Mouse (Mus musculus) retina, embryonic 14.5 days (tissue): ENCODE results near the gene Gm44503.

Experiments
- DNase-seq: peaks from one replicate; pipeline ENCODE4 v3.0.0-alpha.2; 2015; ENCODE audit warnings: low spot score

The Gm44503 gene

DNA sequence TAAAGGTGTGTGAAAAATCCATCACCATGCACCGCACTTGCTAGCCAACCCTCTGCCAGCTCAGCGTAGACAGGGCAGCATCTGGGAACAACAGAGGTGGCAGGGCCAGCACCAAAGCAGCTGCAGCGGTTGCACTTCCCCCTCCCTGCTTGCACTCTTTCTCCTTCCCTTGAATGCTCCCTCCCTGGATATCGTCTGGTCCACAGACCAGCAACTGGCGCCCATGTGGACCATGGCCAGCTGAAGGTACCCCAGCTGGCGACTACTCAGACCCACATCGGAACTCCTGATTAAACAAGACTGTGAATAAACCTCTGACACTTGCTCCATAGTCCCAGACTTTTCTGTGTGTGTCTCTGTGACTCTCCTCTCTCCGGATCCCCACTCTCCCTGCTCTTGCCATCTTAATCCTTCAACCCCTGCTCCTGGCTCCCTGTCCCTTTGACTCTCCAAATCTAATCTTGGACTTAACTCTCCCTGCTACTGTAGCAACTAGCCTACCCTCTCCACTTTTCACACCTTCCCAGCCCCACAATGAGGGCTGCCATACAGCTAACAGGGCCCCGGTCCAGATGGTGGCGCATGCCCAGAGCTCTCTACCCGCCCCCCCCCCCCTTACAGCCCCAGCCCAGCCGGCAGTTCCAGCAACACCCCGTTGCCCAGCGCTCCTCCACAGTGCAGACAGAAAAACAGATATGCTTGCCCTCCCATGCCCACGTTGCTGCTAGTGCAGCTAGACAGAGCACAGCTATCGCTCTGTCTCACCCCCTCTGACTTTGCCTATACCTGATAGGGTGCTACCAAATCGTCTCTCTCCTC is 67.4 kb downstream of the Gm44503 start:
- DNase-seq = peak; percentile 55

DNA sequence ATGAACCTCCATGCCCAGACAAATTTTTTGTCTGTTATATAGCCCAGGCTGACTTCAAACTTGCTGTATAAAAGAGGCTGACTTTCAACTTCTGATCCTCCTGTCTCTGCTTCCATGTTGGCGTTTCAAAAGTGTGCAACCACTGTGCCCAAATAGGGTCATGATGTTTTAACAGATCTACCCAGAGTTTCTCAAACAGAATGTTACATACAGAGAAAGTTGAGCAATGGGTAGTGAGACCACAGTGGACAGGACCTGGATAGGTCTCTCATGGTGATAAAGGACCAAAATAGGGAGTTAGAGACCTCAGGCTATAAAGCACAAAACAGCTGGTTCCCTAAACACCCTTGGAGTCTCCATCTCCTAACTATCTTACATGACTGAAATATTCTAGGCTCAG is 71.8 kb downstream of the Gm44503 start:
- no peak for DNase-seq

DNA sequence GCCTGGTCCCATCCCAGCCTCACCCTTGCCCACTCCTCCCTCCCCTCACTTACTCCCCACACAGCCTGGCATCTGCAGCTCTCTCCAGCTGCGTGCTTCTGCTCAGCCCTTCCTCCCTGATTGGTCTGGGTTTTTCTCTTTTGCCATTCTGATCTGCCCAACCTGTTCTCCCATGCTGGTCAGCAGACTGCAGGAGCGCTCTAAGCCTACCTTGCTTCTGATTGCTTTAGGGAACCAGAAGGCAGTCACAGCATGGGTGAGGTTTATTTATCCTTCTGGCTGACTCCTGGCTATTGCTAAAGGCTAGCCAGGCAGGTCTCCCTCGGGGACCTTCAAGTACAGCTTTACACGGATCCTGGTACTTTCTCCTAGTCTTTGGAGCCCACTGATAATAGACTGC is 72.8 kb downstream of the Gm44503 start:
- no peak for DNase-seq

DNA sequence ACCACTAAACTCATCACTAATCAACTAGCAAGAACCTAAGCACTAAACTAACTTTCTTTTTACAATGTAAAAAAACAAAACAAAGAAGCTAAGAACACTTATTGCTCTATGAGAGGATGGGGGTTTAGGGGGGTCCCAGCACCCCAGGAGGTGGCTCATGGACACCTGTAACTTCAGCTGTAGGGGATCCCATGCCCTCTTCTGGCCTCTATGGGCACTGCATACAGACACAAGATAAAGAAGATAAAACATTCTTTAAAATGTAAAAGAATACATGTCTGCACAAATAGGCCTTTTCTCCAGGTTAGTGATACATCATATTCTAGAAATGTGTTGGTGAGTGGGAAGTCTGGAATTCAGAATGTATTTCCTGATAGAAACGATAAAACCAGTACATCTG is 74.8 kb downstream of the Gm44503 start:
- no peak for DNase-seq

DNA sequence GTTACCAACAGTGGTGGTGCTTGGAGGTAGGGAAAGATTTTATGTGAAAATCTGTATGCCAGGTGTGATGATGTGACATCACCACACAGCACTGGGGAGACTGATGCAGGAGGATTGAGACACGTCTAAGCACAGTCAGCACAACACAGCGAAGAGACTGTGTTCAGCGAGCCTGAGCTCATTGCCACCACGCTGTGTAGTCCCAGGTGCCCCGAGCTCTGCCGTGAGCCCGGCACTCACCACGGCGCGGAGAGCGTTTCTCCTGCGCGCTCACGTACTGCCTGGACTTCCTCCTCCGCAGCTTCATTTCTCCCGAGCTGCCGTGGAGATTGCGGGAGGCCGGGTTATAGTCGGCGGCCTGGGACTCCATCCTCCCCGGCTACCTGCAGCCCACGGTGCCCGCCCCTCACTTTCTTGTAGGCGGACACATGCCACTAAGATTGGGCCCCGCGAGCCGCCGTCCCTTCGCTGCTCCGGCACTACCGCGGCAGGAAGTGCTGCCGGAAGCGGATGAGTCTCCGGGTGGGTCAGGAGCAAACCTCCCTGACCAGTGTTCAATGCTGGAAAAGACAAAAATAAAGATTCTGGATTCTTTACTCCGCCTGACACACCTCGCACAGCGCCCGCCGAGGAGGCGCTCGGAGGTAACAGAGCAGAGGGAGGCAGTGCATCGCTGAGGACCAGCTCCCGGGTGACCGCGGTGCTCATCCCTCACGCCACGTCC is 80.7 kb downstream of the Gm44503 start:
- peak; percentile 95 for DNase-seq

DNA sequence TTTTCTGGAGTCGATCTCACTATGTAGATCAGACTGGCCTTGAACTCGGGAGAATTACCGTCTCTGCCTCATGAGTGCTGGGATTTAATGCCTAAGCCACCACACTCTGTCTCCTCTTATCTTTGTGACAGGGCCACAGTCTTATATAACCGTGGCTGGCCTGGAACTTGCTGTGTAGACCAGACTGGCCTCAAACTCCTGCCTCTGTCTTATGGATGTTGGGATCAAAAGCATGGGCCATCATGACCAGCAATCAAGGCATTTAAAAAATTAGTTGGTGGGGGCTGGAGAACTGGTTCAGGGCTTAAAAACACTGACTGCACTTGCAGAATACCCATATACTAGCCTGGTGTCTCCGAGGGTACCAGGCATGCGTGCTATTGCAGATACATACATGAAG is 81.4 kb downstream of the Gm44503 start, which contains the start of gene Pigb:
TSS of gene Pigb (minus strand) at position 299 of the 400 bp plus-strand sequence.
- DNase-seq = no peak

DNA sequence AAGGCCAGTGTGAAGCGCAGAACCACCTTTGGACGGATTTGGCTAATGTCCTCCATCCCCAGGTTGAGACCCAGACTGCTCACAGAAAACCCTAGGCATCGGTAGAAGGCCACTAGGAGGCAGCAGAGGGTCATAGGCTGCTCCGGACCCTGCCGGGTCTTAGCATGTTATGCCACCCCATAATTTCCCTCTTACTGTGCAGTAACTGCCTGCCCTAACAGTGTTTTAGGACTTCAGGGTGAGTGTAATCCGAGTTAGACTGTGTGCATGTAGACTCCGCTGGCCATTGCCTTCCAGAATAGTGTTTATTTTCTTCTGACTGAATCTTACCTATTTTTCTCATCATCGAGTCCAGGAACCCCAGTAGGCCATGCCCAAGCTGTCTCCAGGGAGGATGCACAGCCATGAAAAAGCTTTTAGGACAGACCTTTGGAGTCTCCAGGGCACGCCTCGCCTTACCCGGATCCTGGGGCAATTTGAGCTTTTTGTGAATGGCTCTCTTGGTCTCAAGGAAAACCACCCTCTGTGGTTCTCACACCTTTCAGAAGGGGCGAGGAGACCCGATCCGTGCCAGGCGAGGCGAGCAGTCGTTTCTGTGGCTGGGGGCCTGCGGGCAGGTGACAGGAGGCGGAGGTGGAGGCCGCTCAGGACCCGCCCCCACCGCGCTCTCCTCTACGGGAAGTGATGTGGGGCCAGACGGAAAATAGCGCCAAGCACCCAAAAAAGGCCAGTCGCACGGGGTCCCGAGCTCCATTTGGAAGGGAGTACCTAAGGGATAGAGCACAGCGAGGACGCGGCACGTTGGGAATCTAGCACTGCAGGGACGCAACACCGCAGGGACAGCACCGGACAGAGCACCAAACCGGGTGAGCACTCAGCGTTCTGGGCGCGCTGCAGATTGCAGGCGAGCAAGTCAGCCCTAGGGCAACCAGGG is 85.8 kb downstream of the Gm44503 start, which contains the start of gene Rab27a:
TSS of gene Rab27a (plus strand) at position 709 of the 934 bp plus-strand sequence.
- peak; percentile 93 for DNase-seq

DNA sequence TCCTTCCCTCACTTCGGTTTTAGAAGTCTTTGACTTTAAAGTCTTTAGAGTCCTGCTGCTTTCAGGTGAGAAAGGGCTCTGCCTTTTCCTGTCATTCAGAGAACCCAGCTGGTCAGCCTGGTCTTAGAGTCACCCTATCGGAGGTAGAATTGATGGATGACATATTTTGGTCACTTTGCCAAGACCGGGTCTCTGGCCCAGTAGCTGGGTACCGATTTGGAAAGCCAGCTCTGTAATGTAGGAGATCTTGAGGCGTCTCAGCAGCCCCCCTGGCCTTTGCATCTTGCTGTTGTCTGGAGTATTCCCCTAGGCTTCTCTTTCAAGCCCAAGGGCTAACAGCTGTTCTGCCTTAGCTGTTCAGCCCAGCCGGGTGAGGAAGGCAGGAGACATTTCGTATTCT is 86.6 kb downstream of the Gm44503 start:
- DNase-seq = peak; percentile 29

DNA sequence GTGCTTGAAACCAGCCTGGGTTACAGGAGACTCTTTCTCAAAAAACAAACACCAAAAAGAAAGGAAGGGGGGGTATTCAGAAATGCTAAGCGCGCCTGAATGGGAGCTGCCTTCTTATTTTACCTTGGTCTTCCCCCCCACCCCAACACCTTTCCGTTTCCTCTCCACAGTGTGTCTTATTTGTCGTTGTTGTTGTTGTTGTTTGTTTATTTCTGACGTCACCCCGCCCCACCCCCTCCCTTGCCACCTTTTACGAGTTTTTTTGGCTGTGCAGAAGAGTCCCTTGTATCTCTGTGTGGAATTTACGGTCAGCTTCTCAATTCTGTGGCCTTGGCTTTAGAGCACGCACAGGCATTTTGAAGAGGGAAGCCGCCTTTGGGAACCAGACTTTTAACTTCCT is 87.1 kb downstream of the Gm44503 start:
- no peak for DNase-seq

DNA sequence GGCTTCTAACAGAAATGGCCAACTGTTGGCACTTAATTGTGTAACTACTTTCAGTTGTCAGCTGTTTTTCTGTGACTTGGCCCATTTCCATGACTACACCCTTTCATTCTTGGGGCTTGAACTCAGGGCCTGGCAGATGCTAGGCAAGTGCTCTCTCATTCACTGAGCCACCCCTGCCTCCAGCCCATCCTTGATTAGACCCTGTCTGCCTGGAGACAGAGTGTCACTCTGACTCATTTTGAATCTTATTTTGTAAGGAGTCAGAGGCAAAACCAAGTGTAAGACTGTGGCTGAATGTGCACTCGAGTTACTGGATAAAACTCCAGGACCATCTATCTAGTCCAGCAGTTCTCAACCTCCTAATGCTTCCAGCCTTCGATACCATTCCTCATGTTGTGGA is 89.3 kb downstream of the Gm44503 start:
- no peak for DNase-seq

DNA sequence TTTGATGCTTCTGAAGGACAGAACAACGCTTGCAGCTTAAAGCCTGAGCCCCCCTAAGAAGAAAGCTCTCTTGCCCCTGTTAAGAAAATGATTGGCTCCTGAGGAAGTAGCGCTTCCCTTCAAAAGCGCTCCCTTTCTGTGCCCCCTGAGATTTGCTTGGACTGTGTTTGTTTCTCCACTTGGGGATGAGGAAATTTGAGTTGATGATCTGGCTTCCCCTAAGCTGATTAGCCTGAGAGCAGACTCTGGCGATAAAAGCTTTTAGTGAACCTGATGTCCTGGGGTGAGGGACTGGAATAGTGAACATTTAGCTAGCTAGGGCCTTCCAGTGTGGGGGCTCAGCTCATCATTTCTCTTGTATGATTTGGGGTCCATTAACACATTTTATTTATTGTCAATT is 90.3 kb downstream of the Gm44503 start:
- DNase-seq = peak; percentile 48

DNA sequence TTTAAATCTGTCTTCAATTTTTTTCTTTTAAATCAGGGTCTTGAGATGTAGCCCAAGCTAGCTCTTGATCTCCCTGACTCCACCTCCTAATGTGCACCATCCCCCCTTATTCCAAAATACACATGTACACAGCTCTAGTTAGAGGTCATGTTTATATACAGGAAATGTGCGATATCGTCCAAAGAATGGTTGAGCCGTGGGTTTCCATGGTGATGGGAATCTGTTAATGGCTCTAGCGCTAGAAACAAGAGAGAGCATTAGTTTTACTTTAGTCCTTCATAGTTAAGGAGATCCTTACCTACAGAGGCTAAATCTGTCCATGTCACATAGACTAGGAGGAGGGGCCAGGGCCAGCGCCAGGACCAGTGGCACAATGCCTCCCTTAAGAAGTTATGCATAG is 91.2 kb downstream of the Gm44503 start:
- DNase-seq = no peak

DNA sequence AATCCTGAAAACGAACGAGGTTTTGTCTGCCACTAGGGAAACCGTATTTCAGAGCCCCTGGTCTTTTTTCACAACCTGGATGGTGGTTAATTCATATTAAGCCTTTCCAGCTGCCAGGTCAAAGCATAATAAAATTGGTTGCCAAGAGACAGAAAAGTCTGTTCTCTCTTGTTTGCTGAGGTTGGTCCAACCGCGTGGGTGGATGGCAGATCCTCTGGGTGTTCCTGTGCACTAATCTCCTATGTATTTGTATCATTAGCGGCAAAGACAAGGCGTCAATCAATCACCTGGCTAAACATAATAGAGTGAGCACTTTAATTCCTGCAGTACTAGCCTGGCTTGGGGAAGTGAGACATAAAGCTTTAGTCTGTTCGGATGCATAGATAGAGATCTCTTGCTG is 92.0 kb downstream of the Gm44503 start:
- DNase-seq = no peak

DNA sequence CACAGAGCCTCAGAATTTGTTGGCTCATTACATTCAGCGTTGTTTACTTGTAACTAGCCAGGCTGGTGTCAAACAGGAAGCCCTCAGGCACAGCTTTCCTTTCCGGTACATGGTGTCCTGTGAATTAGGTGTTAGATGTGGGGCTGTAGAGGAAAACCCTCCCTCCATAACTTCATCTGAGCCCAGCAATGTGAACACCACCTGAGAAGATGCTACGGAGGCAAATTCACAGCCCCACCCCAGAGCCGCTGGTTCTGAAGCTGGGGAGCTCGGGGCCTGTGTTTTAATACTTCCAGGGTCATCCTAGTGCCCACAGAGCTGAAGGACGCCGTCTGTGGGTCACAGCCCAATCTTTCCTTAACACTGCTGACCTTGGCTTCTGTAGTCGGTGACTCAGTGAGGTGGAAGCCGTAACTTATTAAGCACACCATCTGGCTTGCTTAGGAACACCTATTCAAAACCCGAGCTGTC is 96.8 kb downstream of the Gm44503 start:
- DNase-seq = no peak

DNA sequence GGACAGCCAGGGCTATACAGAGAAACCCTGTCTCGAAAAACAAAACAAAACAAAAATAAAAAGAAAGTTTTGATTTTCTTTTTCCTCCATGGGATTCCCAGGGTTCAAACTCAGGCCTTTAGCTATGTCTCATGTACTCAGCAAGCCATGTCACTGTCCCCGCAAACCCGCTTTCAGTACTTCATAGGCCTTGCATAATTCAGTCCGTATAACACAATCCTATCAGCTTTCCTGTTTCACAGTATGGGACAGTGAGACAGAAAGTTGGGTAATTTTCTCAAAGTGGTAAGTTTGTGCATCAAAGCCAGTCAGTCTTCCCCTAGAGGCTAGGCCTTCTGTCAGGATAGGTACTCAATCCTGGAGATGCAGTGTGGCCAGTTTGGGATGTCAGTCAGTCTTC is 100.6 kb downstream of the Gm44503 start:
- DNase-seq = no peak

DNA sequence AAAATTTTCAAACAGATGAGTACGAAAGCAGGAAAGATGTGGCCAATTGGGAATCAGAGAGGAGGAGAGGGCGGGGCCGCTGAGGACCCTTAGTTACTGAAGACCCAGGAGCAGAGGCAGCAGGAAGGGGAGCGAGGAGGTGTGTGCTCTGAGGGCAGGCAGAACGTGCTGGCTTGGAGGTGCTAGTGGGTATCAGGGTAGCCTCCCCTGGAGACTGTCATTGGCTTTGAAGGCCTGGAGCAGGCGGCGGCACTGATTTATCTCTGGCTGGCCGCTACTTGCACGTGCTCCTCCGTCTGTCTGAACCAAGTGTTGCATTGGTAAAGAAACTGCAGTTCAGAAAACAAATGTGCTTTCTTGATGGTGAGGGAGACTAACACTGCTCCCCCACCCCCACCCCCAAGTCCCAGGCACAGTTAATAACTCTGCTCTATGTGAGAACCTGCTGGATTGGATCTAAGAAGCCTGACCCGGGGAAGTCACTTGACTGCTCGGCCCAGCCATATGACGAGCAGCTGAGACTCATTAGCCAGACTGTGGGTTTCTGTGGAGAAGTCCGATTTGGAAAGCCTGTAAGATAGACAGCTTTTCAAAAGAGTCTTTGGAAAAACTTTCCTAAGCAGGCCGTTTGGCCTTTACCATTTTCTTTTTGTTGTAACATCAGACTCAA is 105.1 kb downstream of the Gm44503 start:
- peak; percentile 23 for DNase-seq
